Mouse (Mus musculus): ENCODE measurements around the gene Zmym4.

Gene Zmym4

GRCm38 (mm10) chr4:126927701-126928100 lies 40.2 kb downstream of the Zmym4 start:
- no peak for DNase-seq

- no peak for DNase-seq
Measured at GRCm38 (mm10) chr4:126889879-126890278, 78.1 kb downstream of the Zmym4 start.

- no peak for DNase-seq
Measured at GRCm38 (mm10) chr4:126885953-126886352, 82.0 kb downstream of the Zmym4 start.

- no peak for DNase-seq
Measured at GRCm38 (mm10) chr4:126883602-126884001, 84.3 kb downstream of the Zmym4 start.

GRCm38 (mm10) chr4:126879560-126880275 lies 88.2 kb downstream of the Zmym4 start:
- no peak for DNase-seq

- no peak for DNase-seq
Measured at GRCm38 (mm10) chr4:126872717-126873116, 95.2 kb downstream of the Zmym4 start.

- DNase-seq, result peak; percentile 21
Measured at GRCm38 (mm10) chr4:126868699-126869098, 99.2 kb downstream of the Zmym4 start.

- DNase-seq, result no peak
Measured at GRCm38 (mm10) chr4:126861514-126862266, 106.2 kb downstream of the Zmym4 start.

GRCm38 (mm10) chr4:126860268-126860986 lies 107.5 kb downstream of the Zmym4 start:
- peak; percentile 90 for DNase-seq

GRCm38 (mm10) chr4:126852971-126853370 lies 115.0 kb downstream of the Zmym4 start:
- no peak for DNase-seq

GRCm38 (mm10) chr4:126850778-126851080 lies 117.2 kb downstream of the Zmym4 start:
- no peak for DNase-seq

- DNase-seq, result no peak
Measured at GRCm38 (mm10) chr4:126850019-126850777, 117.7 kb downstream of the Zmym4 start.

- no peak for DNase-seq
Measured at GRCm38 (mm10) chr4:126846971-126847370, 121.0 kb downstream of the Zmym4 start.

GRCm38 (mm10) chr4:126845664-126846063 lies 122.3 kb downstream of the Zmym4 start:
- no peak for DNase-seq

GRCm38 (mm10) chr4:126842911-126843310 lies 125.0 kb downstream of the Zmym4 start:
- DNase-seq, result no peak

GRCm38 (mm10) chr4:126840996-126841560 lies 126.9 kb downstream of the Zmym4 start:
- no peak for DNase-seq

GRCm38 (mm10) chr4:126839873-126840272 lies 128.1 kb downstream of the Zmym4 start:
- peak; percentile 95 for DNase-seq

GRCm38 (mm10) chr4:126838799-126839198 lies 129.1 kb downstream of the Zmym4 start:
- DNase-seq, result peak; percentile 91

GRCm38 (mm10) chr4:126831122-126831521 lies 136.8 kb downstream of the Zmym4 start:
- no peak for DNase-seq

- peak; percentile 91 for DNase-seq
Measured at GRCm38 (mm10) chr4:126823917-126824316, 144.0 kb downstream of the Zmym4 start.

GRCm38 (mm10) chr4:126822891-126823882 lies 144.7 kb downstream of the Zmym4 start:
- no peak for DNase-seq
